Mouse (Mus musculus) layer of hippocampus, adult 18-20 months (tissue): ENCODE data around the gene Sphk2. TPM values are rescaled to one million over a fixed set of nuclear protein-coding genes. Genes with fewer than 3 reads are reported as not detected.

Experiments
- DNase-seq, 2 experiments: peaks; one replicate each; pipeline ENCODE4 v3.0.0; 2022; ENCODE audit warnings: low spot score in 2 of 2
- long read RNA-seq: library from polyadenylated mRNA; stranded (forward); transcript quantifications from one replicate; pipeline ENCODE4 v2.0.0, GENCODE M21; 2021
- total RNA-seq, 2 experiments: library from RNA; stranded (reverse); gene quantifications; 2 replicates each; pipeline ENCODE4 v1.2.3; 2021

Sphk2 gene
- 10 to 100 TPM; 35.8 to 37.2 TPM for total RNA-seq
- long read RNA-seq, transcript Sphk2-201 (6 exons, 2,968 nt) = minor isoform, 14 of 67 reads
- long read RNA-seq, transcript Sphk2-202 (7 exons, 3,548 nt) = major isoform, 33 of 67 reads
- long read RNA-seq, partial matches to known transcripts = 12 of 67 reads
- long read RNA-seq, other reads (novel, unspliced or antisense) = 7 of 67 reads

GRCm38 (mm10) chr7:45717918-45718297 is at the start of gene Sphk2:
Gene Sphk2 (minus strand): TSS chr7:45718002.
- DNase-seq = peak; percentile 97 to 100

DNA sequence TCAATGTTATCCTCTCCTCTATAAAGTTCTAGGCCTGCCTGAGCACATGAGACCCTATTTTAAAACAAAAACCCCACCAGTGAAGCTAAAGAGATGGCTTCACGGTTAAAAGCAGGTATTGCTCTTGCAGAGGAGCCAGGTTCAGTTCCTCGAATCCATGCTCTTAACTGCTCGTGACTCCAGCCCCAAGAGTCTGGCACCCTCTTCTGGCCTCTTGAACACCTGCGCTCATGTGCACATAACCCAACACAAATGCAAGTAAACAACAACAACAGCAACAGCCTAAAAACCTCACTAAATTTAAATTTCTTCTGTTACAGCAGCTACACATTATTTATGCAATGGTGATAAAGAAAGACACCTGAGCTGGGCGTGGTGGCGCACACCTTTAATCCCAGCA is 49.7 kb upstream of the Sphk2 start:
- DNase-seq = no peak

DNA sequence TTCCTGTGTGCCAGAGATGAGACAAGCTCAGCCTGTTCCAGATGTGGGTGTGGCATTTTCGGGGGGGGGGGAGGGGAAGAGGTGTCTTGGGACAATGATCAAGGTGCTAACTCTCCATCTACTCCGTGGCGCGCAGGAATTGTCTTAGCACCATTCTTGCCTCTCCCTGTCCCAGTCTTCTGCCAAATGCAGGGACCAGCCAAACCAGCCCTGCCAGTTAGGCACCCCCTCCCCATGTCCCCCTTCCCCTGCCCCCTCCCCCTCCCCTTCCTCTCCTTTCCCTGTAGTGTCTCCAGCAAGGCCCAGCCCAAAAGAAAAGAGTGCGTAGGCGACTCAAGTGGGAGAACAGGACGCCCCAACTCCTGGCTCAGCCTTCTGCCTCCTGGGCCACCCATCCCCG is 49.0 kb upstream of the Sphk2 start:
- no peak for DNase-seq

GRCm38 (mm10) chr7:45765995-45766394 is 48.2 kb upstream of the Sphk2 start:
- DNase-seq = no peak

- no peak for DNase-seq
These were observed 42.3 kb upstream of the Sphk2 start for GRCm38 (mm10) chr7:45760151-45760550.

- DNase-seq = no peak
These were observed 41.6 kb upstream of the Sphk2 start for GRCm38 (mm10) chr7:45759400-45759799.

DNA sequence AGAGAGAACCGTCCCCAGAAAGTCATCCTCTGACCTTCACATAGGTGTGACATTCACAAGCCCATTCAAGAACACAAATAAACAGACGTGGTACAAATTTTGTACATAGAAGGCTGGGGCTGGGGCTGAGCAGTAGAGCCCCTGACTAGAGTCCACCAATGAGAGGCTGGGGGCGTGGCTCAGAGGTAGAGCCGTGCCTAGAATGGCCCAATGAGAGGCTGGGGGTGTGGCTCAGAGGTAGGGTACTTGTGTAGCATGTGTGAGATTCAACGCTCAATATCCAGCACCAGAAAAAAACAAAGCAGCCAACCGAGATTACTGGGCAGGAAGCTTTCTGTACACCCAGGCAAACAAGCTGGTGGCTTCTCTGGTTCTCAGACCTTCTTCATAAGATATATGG is 37.9 kb upstream of the Sphk2 start:
- no peak for DNase-seq

DNA sequence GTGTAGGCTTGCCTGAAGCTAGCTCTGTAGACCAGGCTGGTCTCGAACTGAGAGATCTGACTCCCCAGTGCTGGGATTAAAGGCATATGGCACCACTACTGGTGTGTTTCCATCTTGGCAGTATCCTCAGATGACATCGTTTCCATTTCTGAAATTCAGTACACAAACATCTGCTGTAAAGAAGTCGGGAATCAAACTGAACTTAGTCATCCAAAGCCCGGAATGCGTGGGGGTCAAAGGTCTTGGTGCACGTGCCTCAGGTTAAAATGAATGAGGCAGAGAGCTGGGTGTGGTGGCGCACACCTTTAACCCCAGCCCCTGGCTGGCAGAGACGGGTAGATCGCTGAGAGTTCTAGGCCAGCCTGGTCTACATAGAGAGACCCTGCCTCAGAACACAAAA is 32.4 kb upstream of the Sphk2 start:
- DNase-seq = no peak

- DNase-seq = no peak
These were observed 31.6 kb upstream of the Sphk2 start for GRCm38 (mm10) chr7:45749401-45749800.

- no peak for DNase-seq
These were observed 30.3 kb upstream of the Sphk2 start for GRCm38 (mm10) chr7:45748110-45748509.

GRCm38 (mm10) chr7:45747450-45747849 is 29.6 kb upstream of the Sphk2 start:
- no peak for DNase-seq

- no peak for DNase-seq
These were observed 28.7 kb upstream of the Sphk2 start for GRCm38 (mm10) chr7:45746518-45746917.

DNA sequence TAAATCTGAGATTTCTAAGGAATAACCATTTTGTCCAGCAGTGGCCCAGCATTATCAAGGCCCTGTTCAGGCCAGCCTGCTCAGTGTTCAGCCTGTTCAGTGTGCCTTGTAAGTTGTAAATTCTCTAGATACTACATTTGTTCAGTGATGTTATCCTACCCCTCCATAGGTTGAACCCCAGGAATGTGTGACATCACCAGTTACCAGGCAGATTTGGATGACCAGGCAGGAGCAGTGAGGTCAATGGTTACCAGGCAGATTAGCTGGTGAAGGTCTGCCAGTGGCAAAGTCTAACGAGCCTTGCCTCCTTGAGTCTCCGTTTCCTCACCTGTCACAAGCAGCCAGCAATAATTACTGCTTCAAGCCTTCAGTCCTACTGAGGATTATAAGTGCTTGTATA is 26.6 kb upstream of the Sphk2 start:
- peak in 1 of 2 experiments; percentile 71 for DNase-seq

DNA sequence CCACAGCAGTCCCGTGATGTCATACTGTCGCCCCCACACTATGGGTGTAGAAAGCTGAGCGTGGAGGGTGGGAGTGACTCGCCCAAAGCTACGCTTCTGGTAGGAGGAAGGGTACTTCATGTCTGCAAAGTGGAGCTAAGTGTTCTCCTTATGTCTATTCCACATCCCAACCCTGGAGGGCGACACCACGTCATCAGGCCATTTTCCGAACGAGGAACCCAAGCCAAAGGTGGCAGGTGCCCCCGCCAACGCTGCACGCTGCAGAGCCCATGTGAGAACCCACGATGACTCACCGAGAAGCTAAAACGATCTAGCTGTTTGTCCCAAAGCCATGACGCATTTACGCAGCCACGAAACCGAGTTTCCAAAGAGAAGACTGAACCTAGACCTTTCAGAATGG is 24.5 kb upstream of the Sphk2 start:
- DNase-seq = peak; percentile 85 to 95

- DNase-seq = peak in 1 of 2 experiments; percentile 55
These were observed 24.0 kb upstream of the Sphk2 start for GRCm38 (mm10) chr7:45741777-45742176.

DNA sequence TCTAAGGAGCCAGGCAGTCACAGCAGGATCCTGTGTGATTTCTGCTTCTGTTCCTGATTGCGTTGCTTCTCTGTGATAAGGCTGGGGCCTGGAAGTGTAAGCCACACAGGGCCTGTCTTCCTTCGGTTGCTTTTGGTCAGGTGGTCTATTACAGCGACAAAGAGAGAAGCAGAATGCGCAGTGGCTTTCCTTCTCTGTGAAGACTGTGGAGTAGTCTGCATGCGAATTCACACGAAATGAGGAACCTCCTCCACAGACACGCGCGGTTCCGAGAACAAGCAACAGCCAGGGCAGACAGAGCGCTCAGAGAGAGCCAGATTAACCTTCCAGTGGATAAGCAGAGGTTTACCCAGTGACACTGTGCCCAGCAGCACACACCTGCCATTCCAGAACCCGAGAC is 23.5 kb upstream of the Sphk2 start:
- DNase-seq = peak in 1 of 2 experiments; percentile 49

DNA sequence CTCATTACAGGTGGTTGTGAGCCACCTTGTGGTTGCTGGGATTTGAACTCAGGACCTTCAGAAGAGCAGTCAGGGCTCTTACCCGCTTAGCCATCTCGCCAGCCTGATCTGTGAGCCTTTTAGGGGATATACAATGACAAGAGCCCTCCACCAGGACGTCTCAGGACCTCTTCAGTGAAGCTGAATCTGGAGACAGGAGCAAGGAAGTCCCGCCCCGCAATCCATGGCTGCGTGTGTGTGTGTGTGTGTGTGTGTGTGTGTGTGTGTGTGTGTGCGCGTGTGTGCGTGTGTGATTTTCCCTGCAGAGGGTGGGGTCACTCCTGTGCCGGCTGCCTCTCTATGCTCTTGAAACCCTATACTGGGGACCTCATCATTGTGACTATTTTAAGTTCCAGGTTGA is 22.0 kb upstream of the Sphk2 start:
- no peak for DNase-seq

DNA sequence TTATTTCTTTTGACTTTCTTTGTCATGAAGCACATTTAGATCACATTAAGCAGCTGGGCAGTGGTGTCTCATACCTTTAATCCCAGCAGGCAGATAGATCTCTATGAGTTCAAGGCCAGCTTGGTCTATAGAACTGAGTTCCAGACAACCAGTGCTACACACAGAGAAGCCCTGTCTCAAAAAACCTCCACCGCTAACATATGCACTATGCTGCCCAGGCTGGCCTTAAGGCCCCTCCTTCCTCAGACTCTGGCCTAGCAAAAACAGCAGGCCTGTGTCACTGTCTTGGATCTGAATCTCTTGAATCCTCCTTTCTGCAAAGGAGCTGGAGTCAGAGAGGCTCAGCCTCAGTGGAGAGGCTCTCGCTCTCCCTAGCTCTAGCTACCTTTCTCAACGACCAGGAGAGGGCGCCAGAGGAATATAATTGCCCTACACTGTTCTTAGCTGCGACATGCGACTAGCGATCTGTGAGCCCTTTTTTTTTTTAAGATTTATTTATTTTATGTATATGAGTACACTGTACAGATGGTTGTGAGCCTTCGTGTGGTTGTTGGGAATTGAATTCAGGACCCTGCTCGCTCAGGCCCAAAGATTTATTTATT is 21.5 kb upstream of the Sphk2 start:
- DNase-seq = peak; percentile 77 to 91

DNA sequence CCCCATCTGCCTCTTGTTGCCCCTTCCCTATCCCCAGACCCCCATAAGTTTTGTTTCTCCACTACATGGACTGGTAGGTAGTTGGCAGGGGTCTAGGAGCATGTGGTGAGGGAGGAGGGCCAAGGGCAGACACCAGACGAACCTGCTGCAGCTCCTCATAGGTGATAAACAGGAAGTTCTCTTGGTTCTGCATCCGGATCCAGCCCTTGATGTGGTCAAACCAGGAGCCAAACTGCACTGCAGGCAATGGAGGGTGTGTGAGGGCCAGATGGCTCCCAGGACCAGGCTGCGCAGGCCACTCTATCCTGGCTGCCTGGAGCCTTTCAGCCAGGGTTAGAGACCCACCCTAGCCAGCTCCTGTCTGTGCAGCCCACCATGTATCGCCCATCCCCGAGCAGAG is 15.7 kb upstream of the Sphk2 start:
- DNase-seq = no peak

- DNase-seq = no peak
These were observed 13.1 kb upstream of the Sphk2 start for GRCm38 (mm10) chr7:45730727-45731431.

DNA sequence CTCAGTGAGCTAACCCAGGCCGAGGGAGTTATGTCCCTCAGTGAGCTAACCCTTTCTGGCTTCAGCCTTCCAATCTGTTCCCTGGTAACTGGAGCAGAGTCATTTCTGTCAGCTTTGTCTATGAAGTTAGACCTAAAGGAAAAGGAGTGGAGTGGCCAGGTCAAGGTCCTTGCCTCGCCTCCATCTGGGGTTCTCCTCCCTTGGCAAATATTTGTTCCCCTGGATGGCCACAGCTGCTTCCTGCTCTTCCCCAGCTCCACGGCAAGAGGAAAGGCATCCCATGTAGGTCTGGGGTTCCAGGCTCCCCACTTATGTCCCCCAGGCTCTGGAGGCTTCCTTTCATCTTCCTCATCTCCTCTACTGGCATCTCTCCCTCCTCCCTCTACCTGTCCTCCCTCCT is 9.8 kb upstream of the Sphk2 start:
- DNase-seq = no peak

DNA sequence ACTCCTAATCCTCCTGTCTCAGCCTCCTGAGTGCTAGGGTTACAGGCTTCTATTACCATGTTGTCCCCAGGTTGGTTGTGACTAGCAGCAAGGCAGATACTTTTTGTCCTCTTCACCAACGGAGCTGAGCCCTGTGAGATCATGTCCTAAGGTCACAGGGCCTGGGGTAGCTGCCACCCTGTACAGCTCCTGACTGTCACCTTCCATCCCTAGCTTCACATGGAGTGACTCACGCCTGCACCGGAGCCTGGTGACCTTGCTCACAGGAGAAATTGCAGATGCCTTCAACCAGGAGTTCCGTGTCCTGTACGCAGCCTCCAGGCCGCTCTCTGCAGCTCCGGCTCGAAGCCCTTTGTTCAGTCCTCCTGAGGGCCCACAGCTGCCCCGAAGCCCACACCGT is 8.6 kb upstream of the Sphk2 start:
- DNase-seq = no peak

DNA sequence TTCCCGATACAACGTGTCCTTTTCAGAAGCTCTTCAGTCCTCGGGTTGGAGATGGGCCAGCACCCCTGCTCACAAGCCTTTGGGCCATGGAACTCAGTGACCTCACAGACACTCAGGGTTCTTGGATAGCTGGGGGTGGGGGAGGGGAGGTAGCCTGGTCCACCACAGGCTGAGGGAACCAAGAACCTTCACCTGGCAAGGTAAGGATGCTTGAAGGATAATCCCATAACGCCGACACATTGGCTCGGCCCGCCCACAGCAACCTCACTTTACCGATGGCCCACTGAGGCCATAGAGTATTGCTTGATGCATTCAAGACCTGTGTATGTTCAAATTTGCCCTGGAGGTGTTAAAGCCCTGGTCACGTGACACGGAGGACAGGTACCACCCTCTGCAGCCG is 7.9 kb upstream of the Sphk2 start, which contains the start of gene Spaca4:
TSS of gene Spaca4 (minus strand) at position 101 of the 400 bp plus-strand sequence.
- no peak for DNase-seq
